Mouse (Mus musculus): Measurements from ENCODE around the gene Enc1. TPM values are rescaled to one million over a fixed set of nuclear protein-coding genes. Genes with fewer than 3 reads are reported as not detected.

Gene Enc1
- total RNA-seq, 2 experiments from 2014 or later, result 1.6 to 1.8 TPM

- no peak for DNase-seq
These were observed 15.8 kb upstream of the Enc1 start for GRCm38 (mm10) chr13:97225130-97225529.

- DNase-seq, result no peak
These were observed 13.1 kb upstream of the Enc1 start for GRCm38 (mm10) chr13:97227795-97228194.

GRCm38 (mm10) chr13:97230101-97230500, 10.8 kb upstream of the Enc1 start:
- DNase-seq, result no peak

GRCm38 (mm10) chr13:97233092-97233491, 7.8 kb upstream of the Enc1 start:
- no peak for DNase-seq

GRCm38 (mm10) chr13:97234785-97235417, 6.0 kb upstream of the Enc1 start:
- DNase-seq, result peak; percentile 49

GRCm38 (mm10) chr13:97235911-97236310, 5.0 kb upstream of the Enc1 start:
- DNase-seq, result no peak

GRCm38 (mm10) chr13:97237700-97238099, 3.2 kb upstream of the Enc1 start:
- DNase-seq, result no peak

- no peak for DNase-seq
These were observed 2.5 kb upstream of the Enc1 start for GRCm38 (mm10) chr13:97238181-97238981.

GRCm38 (mm10) chr13:97239343-97240180, 1.3 kb upstream of the Enc1 start:
- DNase-seq, result peak; percentile 42

GRCm38 (mm10) chr13:97240279-97240964, 483 bp upstream of the Enc1 start:
- DNase-seq, result peak; percentile 81

- no peak for DNase-seq
These were observed 929 bp downstream of the Enc1 start for GRCm38 (mm10) chr13:97241787-97242280.

GRCm38 (mm10) chr13:97242716-97243115, 1.8 kb downstream of the Enc1 start:
- DNase-seq, result peak; percentile 4

- peak; percentile 1 for DNase-seq
These were observed 3.2 kb downstream of the Enc1 start for GRCm38 (mm10) chr13:97243962-97244711.

- peak; percentile 2 for DNase-seq
These were observed 3.8 kb downstream of the Enc1 start for GRCm38 (mm10) chr13:97244712-97245105.

- no peak for DNase-seq
These were observed 4.3 kb downstream of the Enc1 start for GRCm38 (mm10) chr13:97245157-97245556.

- DNase-seq, result no peak
These were observed 5.3 kb downstream of the Enc1 start for GRCm38 (mm10) chr13:97246217-97246616.

GRCm38 (mm10) chr13:97247754-97248153, 6.8 kb downstream of the Enc1 start:
- DNase-seq, result no peak

GRCm38 (mm10) chr13:97249051-97249461, 8.2 kb downstream of the Enc1 start:
- no peak for DNase-seq

GRCm38 (mm10) chr13:97249507-97250078, 8.7 kb downstream of the Enc1 start:
- peak; percentile 2 for DNase-seq

- no peak for DNase-seq
These were observed 9.2 kb downstream of the Enc1 start for GRCm38 (mm10) chr13:97250148-97250547.
